Mouse (Mus musculus) layer of hippocampus, postnatal 25 days (tissue): ENCODE measurements around the gene Gtf3c1. TPM values are rescaled to one million over a fixed set of nuclear protein-coding genes. Genes with fewer than 3 reads are reported as not detected.
A peak's percentile ranks its signal among the peaks of the same experiment; 100 is the strongest.

Experiments used
- DNase-seq, 2 experiments: peaks; one replicate each; pipeline ENCODE4 v3.0.0; 2022; ENCODE audit warnings: mixed read lengths in 2 of 2, low spot score in 1 of 2; ENCODE audit errors: extremely low spot score in 1 of 2
- total RNA-seq, 2 experiments: library from RNA; stranded (reverse); gene quantifications; 2 replicates each; pipeline ENCODE4 v1.2.3; 2021

The Gtf3c1 gene
- total RNA-seq: 100 to 1,000 TPM; 108 to 112 TPM

- peak; percentile 98 to 99 for DNase-seq
Observed at GRCm38 (mm10) chr7:125707593-125708022, at the start of gene Gtf3c1, which contains the start of gene D430042O09Rik. Gene Gtf3c1 (minus strand): TSS chr7:125707780. Gene D430042O09Rik (plus strand): TSS chr7:125707888.

DNA sequence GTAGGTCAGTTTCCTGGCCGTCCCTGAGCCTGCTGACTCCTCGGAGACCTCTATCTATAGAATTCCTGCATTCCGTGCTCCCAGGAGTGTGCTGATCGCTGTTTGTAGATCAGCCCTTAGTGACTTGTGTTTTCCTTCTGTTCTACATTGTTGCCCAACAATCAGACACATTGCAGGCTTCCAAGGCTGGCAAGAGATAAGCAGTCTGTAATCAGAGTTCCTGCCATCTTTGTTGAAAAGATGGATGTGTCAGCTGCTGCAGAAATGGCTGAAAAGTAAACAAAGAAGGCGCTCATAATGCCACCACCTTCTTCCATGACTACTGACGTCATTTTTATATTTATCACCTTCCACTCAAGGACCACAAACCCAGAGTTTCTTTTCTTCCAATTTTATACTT lies 49.2 kb upstream of the Gtf3c1 start:
- DNase-seq: no peak

DNA sequence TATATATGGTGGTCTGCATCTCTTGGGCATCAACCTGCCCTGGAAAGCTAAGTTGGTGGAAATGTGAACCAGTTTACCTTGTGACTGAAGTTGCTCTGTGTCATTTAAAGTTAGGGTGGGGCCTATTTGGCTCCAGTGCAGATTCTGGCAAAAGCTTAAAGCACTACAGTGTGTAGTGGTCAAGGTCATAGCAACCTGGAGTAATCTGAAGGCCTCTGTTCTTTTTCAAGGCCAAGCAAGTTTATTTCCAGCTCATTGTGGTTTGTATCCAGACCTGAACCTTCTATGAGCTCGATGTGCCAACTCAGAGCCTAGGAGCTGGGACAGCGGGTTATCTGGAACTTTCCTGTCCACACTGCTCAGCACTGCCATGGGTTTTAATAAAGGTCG lies 45.7 kb upstream of the Gtf3c1 start:
- no peak for DNase-seq

DNA sequence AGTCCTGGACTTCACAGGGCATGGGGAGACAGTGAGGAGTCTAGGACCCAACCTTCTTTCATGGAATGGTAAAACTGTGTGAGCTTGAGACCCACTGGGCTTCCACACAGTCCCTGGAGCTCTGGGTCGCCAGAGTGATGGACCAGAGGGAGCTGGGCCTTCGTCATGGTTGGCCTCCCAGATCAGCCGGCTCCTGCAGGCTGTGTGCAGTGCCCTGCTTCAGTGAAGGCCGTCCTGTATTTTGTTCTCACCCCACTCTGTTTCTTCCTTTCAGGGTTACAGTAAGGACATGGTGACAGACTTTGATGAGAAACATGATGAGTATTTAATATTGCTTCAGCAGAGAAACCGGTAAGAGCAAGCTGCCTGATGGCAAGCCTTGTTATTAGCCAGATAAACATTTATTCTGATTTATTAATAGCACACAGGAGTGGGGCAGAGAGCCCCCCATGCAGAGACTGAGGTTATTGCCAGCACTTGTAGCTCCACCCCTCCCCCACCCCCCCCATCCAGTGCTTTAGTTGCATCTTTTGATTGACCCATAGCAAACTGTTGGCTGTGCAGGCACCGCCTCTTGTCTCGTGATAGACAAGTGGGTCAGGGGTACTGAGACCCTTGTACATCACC lies 45.2 kb upstream of the Gtf3c1 start:
- no peak for DNase-seq

- no peak for DNase-seq
Observed at GRCm38 (mm10) chr7:125748186-125748585, 40.6 kb upstream of the Gtf3c1 start.

DNA sequence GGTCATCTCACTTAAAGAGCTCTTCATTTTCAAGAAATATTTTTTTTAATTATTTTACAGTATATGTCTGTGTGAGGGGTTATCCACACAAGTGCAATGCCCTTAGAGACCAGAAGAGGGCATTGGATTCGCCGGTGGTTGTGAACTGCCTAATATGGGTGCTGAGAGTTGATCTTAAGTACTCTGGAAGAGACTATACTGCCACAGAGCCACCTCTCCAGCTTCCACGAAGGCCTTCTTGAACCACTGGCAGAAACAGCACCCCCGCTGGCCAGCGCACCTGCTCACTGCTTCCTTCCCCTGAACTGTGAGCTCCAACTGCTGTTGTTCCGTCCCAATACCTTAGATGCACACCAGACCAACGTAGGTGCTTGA lies 39.7 kb upstream of the Gtf3c1 start:
- DNase-seq: no peak

GRCm38 (mm10) chr7:125746621-125747315 lies 39.2 kb upstream of the Gtf3c1 start:
- DNase-seq: no peak

DNA sequence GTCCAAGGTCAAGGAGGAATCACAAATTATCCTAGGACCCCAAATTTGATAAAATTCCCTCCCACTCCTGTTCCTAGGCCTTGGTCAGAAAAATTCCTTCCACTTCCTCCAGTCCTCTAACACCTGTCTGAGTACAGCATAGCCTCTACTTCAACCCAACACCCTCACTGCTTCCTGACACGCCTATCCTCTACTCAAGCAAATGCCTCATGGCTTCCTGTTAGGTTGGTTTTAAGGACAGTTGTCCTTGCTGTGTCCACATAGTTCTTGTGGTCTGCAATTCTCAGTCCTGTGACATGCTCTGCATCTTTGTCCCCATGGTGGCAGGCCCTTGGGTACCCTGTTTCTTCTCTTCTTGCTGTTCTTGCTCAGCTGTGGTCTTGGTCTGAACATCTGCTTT lies 37.2 kb upstream of the Gtf3c1 start:
- DNase-seq: no peak

GRCm38 (mm10) chr7:125741271-125741703 lies 33.7 kb upstream of the Gtf3c1 start:
- no peak for DNase-seq

- DNase-seq: no peak
Observed at GRCm38 (mm10) chr7:125740521-125740920, 32.9 kb upstream of the Gtf3c1 start.

GRCm38 (mm10) chr7:125736366-125737015 lies 28.9 kb upstream of the Gtf3c1 start:
- DNase-seq: no peak

GRCm38 (mm10) chr7:125733791-125734190 lies 26.2 kb upstream of the Gtf3c1 start:
- DNase-seq: no peak

GRCm38 (mm10) chr7:125731679-125732078 lies 24.1 kb upstream of the Gtf3c1 start:
- no peak for DNase-seq

- peak in 1 of 2 experiments; percentile 35 for DNase-seq
Observed at GRCm38 (mm10) chr7:125723189-125723972, 15.8 kb upstream of the Gtf3c1 start.

- peak in 1 of 2 experiments; percentile 23 for DNase-seq
Observed at GRCm38 (mm10) chr7:125722127-125722526, 14.5 kb upstream of the Gtf3c1 start.

GRCm38 (mm10) chr7:125721033-125721432 lies 13.5 kb upstream of the Gtf3c1 start:
- no peak for DNase-seq

DNA sequence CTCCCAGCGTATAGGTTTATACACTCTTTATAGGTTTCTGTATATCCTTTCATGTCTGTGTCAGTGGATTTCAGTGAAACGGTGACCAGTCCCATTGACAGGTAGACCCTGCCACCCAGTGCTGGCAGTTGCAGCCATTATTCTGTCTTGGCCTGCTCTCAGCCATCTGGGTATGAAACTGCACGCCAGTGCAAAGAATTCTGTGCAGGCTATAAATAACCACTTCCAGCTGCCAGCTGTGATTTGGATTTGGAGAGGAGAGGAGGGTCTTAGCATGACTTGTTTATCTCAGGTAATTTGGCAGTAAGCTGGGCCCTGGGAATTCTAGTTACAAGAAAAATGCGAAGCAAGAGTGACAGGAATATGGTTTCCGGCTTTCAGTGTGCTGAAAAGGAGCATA lies 12.8 kb upstream of the Gtf3c1 start:
- DNase-seq: no peak

- no peak for DNase-seq
Observed at GRCm38 (mm10) chr7:125717612-125718011, 10.0 kb upstream of the Gtf3c1 start.

DNA sequence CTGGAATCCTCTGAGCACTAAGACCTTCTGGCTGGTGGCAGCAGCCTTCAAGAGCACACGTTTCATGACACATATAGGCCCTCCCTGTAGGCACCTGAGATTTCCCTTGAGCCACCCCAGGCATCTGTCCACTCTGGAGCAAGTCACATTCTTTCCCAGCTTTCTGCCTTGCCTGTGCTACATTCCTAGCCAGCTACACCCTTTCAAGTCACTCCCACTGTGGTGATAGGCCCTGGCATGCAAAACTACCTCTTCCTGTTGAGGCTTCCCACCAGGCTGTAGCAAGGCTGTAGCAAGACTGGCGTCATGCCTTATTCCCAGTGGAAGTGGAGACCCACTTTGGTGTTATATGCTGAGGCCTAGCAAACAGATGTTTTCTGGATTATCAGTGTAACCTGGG lies 9.1 kb upstream of the Gtf3c1 start:
- no peak for DNase-seq

- no peak for DNase-seq
Observed at GRCm38 (mm10) chr7:125714803-125715202, 7.2 kb upstream of the Gtf3c1 start.
